Mouse (Mus musculus) kidney, adult 2 months (tissue): ENCODE data around the gene Olfr18.
"Not testable (repeated sequence)": the region's sequence is repeated elsewhere in the genome, so short reads cannot be mapped to it uniquely, and the experiment has no call there.

Experiments
- CTCF ChIP-seq: fragments of 200-500 bp; conservative IDR thresholded peaks from 2 replicates; pipeline ENCODE4 v1.5.1; 2011; ENCODE audit warnings: low read depth, mild to moderate bottlenecking, control low read depth, low read length, moderate library complexity, mixed read lengths; ENCODE audit not compliant: insufficient read depth, insufficient read length
- POLR2A ChIP-seq: fragments of 200-500 bp; IDR thresholded peaks from one replicate; pipeline ENCODE4 v1.6.1; 2011; ENCODE audit warnings: low read depth, low read length, control low read depth

- not testable (repeated sequence) for TF ChIP-seq CTCF, POLR2A
Measured at GRCm38 (mm10) chr9:20295562-20295961, 40.3 kb downstream of the Olfr18 start.
